Mouse (Mus musculus) MEL (cell line): ENCODE results near the gene Bri3bp.

Experiments used
- BHLHE40 ChIP-seq: IDR thresholded peaks from 2 replicates; pipeline ENCODE4 v1.6.1; 2012; ENCODE audit warnings: low read depth, mild to moderate bottlenecking, inconsistent platforms, low read length, improper control_type of control experiment, borderline replicate concordance
- CTCF ChIP-seq, 3 experiments: IDR thresholded peaks in 2 of 3; conservative IDR thresholded peaks in 1 of 3; 2 replicates each; pipeline ENCODE4 v1.5.1; 2011 to 2012; ENCODE audit warnings: low read length in 3 of 3, low read depth in 2 of 3, mild to moderate bottlenecking in 2 of 3, improper control_type of control experiment in 1 of 3, inconsistent platforms in 1 of 3, mixed read lengths in 1 of 3, moderate library complexity in 1 of 3; ENCODE audit not compliant: control insufficient read depth in 1 of 3, insufficient read depth in 1 of 3, poor library complexity in 1 of 3, severe bottlenecking in 1 of 3
- ETS1 ChIP-seq: IDR thresholded peaks from 2 replicates; pipeline ENCODE4 v1.6.1; 2012; ENCODE audit warnings: low read depth, mild to moderate bottlenecking, inconsistent platforms, low read length, improper control_type of control experiment, moderate library complexity
- MAX ChIP-seq: IDR thresholded peaks from 2 replicates; pipeline ENCODE4 v1.6.1; 2011; ENCODE audit warnings: low read length, improper control_type of control experiment
- POLR2A ChIP-seq, 2 experiments: IDR thresholded peaks; 2 replicates each; pipeline ENCODE4 v1.6.1; 2011 to 2012; ENCODE audit warnings: low read length in 2 of 2, mild to moderate bottlenecking in 2 of 2, control low read depth in 1 of 2, improper control_type of control experiment in 1 of 2, low read depth in 1 of 2, moderate library complexity in 1 of 2; ENCODE audit not compliant: control insufficient read depth in 1 of 2, insufficient read depth in 1 of 2, poor library complexity in 1 of 2
- TAL1 ChIP-seq: IDR thresholded peaks from 2 replicates; pipeline ENCODE4 v1.6.1; 2012; ENCODE audit warnings: mild to moderate bottlenecking, inconsistent platforms, low read length, moderate library complexity, mixed read lengths
- UBTF ChIP-seq: IDR thresholded peaks from 2 replicates; pipeline ENCODE4 v1.6.1; 2012; ENCODE audit warnings: low read depth, mild to moderate bottlenecking, inconsistent platforms, low read length, improper control_type of control experiment, moderate library complexity, borderline replicate concordance; ENCODE audit not compliant: insufficient read depth

- TF ChIP-seq UBTF, result no peak
- TF ChIP-seq POLR2A (IDR thresholded peaks at IDR 0.05; ENCODE audit: control insufficient read depth in 1 of 2, insufficient read depth in 1 of 2, low read depth in 1 of 2, low read length in 2 of 2, poor library complexity in 1 of 2), result no peak
- TF ChIP-seq CTCF (IDR thresholded peaks at IDR 0.05 in 2 of 3, conservative IDR thresholded peaks at IDR 0.05 in 1 of 3; ENCODE audit: control insufficient read depth in 1 of 3, insufficient read depth in 1 of 3, low read depth in 2 of 3, low read length in 3 of 3, poor library complexity in 1 of 3, severe bottlenecking in 1 of 3), result no peak
- no peak for TF ChIP-seq ETS1
- no peak for TF ChIP-seq BHLHE40
- no peak for TF ChIP-seq MAX
- no peak for TF ChIP-seq TAL1
Observed at GRCm38 (mm10) chr5:125404536-125404902, 36.8 kb upstream of the Bri3bp start.
